8 mouse cellular contexts compared by ENCODE assay signal in the genomic region with DNA sequence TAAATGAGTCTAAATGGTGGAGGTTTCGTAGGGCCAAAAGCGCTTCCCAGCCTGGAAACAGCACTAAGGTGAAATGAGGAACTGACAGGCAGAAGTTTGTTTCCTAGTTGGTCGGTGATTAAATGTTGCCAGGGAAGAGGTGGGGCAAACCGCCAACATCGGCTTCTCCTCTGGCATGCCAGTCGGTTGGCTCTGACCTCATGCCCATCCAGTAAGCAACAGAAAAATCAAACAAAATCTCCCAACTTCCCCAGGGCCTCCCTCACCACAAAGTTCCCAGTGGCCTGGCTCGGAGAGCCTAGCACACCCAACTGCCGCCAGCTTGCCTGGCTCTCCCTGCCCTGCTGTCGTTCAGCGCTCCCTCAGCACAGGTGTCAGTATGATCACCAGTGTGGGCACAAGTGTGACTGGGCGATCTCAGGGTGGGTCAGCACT. TPM values are rescaled to one million over a fixed set of nuclear protein-coding genes. Genes with fewer than 3 reads are reported as not detected.
DNase-seq lines count a peak whose midpoint lies in the region; ATAC-seq and TF ChIP-seq lines count a peak whose summit lies in the region.

No protein-coding gene starts in this region.

- H3K4me3 ChIP-seq in midbrain, postnatal 0 days (ENCODE audit: low read depth, low read length): no peak overlapping the region
- no peak overlapping the region for H3K4me3 ChIP-seq in midbrain, embryonic 15.5 days
- H3K4me3 ChIP-seq in forebrain, embryonic 14.5 days (ENCODE audit: low read depth, low read length): no peak overlapping the region

- no peak overlapping the region for H3K4me2 ChIP-seq in midbrain, postnatal 0 days (ENCODE audit: low read depth, low read length, poor library complexity, severe bottlenecking)
- no peak overlapping the region for H3K4me2 ChIP-seq in midbrain, embryonic 15.5 days
- H3K4me2 ChIP-seq in forebrain, embryonic 14.5 days (ENCODE audit: low read length): no peak overlapping the region

- WGBS in midbrain, postnatal 0 days: 79% methylated on average over 11 of the region's 11 CpGs
- WGBS in midbrain, embryonic 15.5 days: 89% methylated on average over 11 of the region's 11 CpGs
- WGBS in forebrain, embryonic 14.5 days: 78% methylated on average over 11 of the region's 11 CpGs

- no peaks in the 10 kb centered on the region for H3K9me3 ChIP-seq in midbrain, postnatal 0 days (ENCODE audit: low read length)
- no peaks in the 10 kb centered on the region for H3K9me3 ChIP-seq in midbrain, embryonic 15.5 days
- H3K9me3 ChIP-seq in forebrain, embryonic 14.5 days (replicated peaks; ENCODE audit: control insufficient read depth, low read length): no peaks in the 10 kb centered on the region

- H3K27me3 ChIP-seq in midbrain, postnatal 0 days (ENCODE audit: insufficient read depth, low read length): no peaks in the 10 kb centered on the region
- H3K27me3 ChIP-seq in midbrain, embryonic 15.5 days (replicated peaks): no peaks in the 10 kb centered on the region
- no peaks in the 10 kb centered on the region for H3K27me3 ChIP-seq in forebrain, embryonic 14.5 days (replicated peaks; ENCODE audit: control insufficient read depth, insufficient read depth, low read length)

- no peak for TF ChIP-seq CTCF in midbrain, postnatal 0 days (IDR thresholded peaks at IDR 0.05)

- H3K36me3 ChIP-seq in midbrain, postnatal 0 days (ENCODE audit: insufficient read depth, low read length): no peaks in the 10 kb centered on the region
- no peaks in the 10 kb centered on the region for H3K36me3 ChIP-seq in midbrain, embryonic 15.5 days (replicated peaks)
- H3K36me3 ChIP-seq in forebrain, embryonic 14.5 days (ENCODE audit: control insufficient read depth, insufficient read depth, low read length): no peaks in the 10 kb centered on the region

- H3K4me1 ChIP-seq in midbrain, postnatal 0 days (ENCODE audit: insufficient read depth, low read length): no peaks in the 10 kb centered on the region
- H3K4me1 ChIP-seq in midbrain, embryonic 15.5 days: no peaks in the 10 kb centered on the region
- H3K4me1 ChIP-seq in forebrain, embryonic 14.5 days (ENCODE audit: control insufficient read depth, insufficient read depth, low read length): no peaks in the 10 kb centered on the region

- no peak overlapping the region for H3K27ac ChIP-seq in midbrain, postnatal 0 days (ENCODE audit: low read depth, low read length)
- H3K27ac ChIP-seq in midbrain, embryonic 15.5 days: no peak overlapping the region
- H3K27ac ChIP-seq in forebrain, embryonic 14.5 days (ENCODE audit: low read depth, low read length): no peak overlapping the region

- ATAC-seq in midbrain, postnatal 0 days (ENCODE audit: low FRiP score): no peak
- ATAC-seq in midbrain, embryonic 15.5 days (replicated peaks): no peak
- peak; percentile 83 for ATAC-seq in granulocyte monocyte progenitor cell, adult 5-6 weeks (replicated peaks; ENCODE audit: poor library complexity, severe bottlenecking)
- ATAC-seq in forebrain, embryonic 14.5 days: no peak

- H3K9ac ChIP-seq in midbrain, postnatal 0 days (replicated peaks; ENCODE audit: low read length, poor library complexity, severe bottlenecking): no peak overlapping the region
- H3K9ac ChIP-seq in midbrain, embryonic 15.5 days: no peak overlapping the region
- H3K9ac ChIP-seq in forebrain, embryonic 14.5 days (ENCODE audit: low read length): no peak overlapping the region

- DNase-seq in cerebellum, adult 18-20 months: peak; percentile 28 to 42
- DNase-seq in cerebellum, adult 11-12 months: no peak
- DNase-seq in midbrain, postnatal 0 days (ENCODE audit: low spot score): peak; percentile 49
- DNase-seq in ovary, postnatal 36 days (ENCODE audit: low spot score): peak; percentile 54
- no peak for DNase-seq in forebrain, embryonic 14.5 days (ENCODE audit: low spot score)
- no peak for DNase-seq in natural killer cell, adult 2 months (ENCODE audit: low spot score in 2 of 2)

RNA-seq across cellular contexts. Expression of a gene that starts 31.3 kb away (rescaled TPM):
- 3.5 and 3.6 TPM in 2 replicates for total RNA-seq in midbrain, postnatal 0 days (2014; rRNA removed)
- 2.2 and 2.4 TPM in 2 replicates for polyA plus RNA-seq in midbrain, postnatal 0 days (2015; fragmentation: Nextera tagmentation; extraction: Ambion mirVana)
- polyA plus RNA-seq in midbrain, embryonic 15.5 days (2015; fragmentation: Nextera tagmentation; extraction: Ambion mirVana): 1.6 and 1.8 TPM in 2 replicates
- total RNA-seq in granulocyte monocyte progenitor cell, adult 5-6 weeks (2014; fragmentation: Nextera tagmentation): 42.4 and 42.7 TPM in 2 replicates
- total RNA-seq in granulocyte monocyte progenitor cell, adult 5-6 weeks (2017): 34.0 and 38.8 TPM in 2 replicates
- polyA plus RNA-seq in forebrain, embryonic 14.5 days (2014; fragmentation: Nextera tagmentation; extraction: Ambion mirVana): 1.0 and 1.3 TPM in 2 replicates

Comparison
In these comparisons a context has a peak if more than half of its experiments do, and no peak if none do; other contexts are left out.
1. DNase-seq: peak in cerebellum, adult 18-20 months (2 of 2), midbrain, postnatal 0 days (single experiment) and ovary, postnatal 36 days (single experiment); none in cerebellum, adult 11-12 months (single experiment), forebrain, embryonic 14.5 days (single experiment) and natural killer cell, adult 2 months (0 of 2).